Mouse (Mus musculus) hindbrain, embryonic 16.5 days (tissue): ENCODE measurements around the gene Chmp4b. TPM values are rescaled to one million over a fixed set of nuclear protein-coding genes. Genes with fewer than 3 reads are reported as not detected.

Source experiments
- ATAC-seq: fragments of 200-750 bp; cut with Nextera tagmentation; 2 replicates; pipeline ENCODE4 v1.8.0; 2017; ENCODE audit warnings: moderate TSS enrichment, moderate library complexity
- H3K27ac ChIP-seq: fragments of 300-500 bp; sonication (generic); 2 replicates; pipeline ENCODE4 v1.5.1; 2014; ENCODE audit warnings: low read depth, mild to moderate bottlenecking, control low read depth, low read length, moderate library complexity
- H3K27me3 ChIP-seq: fragments of 300-500 bp; sonication (generic); replicated peaks from 2 replicates; pipeline ENCODE4 v1.6.1; 2014; ENCODE audit warnings: low read length; ENCODE audit not compliant: control insufficient read depth, insufficient read depth
- H3K36me3 ChIP-seq: fragments of 300-500 bp; sonication (generic); 2 replicates; pipeline ENCODE4 v1.6.1; 2014; ENCODE audit warnings: mild to moderate bottlenecking, low read length, moderate library complexity, mixed read lengths; ENCODE audit not compliant: control insufficient read depth, insufficient read depth
- H3K4me1 ChIP-seq: fragments of 300-500 bp; sonication (generic); 2 replicates; pipeline ENCODE4 v1.6.1; 2014; ENCODE audit warnings: low read depth, low read length; ENCODE audit not compliant: control insufficient read depth, insufficient read depth
- H3K4me2 ChIP-seq: fragments of 300-500 bp; sonication (generic); 2 replicates; pipeline ENCODE4 v1.6.1; 2014; ENCODE audit warnings: mild to moderate bottlenecking, low read length, control low read depth, moderate library complexity
- H3K4me3 ChIP-seq: fragments of 300-500 bp; sonication (generic); 2 replicates; pipeline ENCODE4 v1.5.1; 2014; ENCODE audit warnings: mild to moderate bottlenecking, low read length, control low read depth, moderate library complexity
- H3K9ac ChIP-seq: fragments of 300-500 bp; sonication (generic); 2 replicates; pipeline ENCODE4 v1.6.1; 2014; ENCODE audit warnings: low read depth, mild to moderate bottlenecking, control low read depth, low read length, moderate library complexity
- H3K9me3 ChIP-seq: fragments of 300-500 bp; sonication (generic); 2 replicates; pipeline ENCODE4 v1.6.1; 2014; ENCODE audit warnings: mild to moderate bottlenecking, low read length, moderate library complexity; ENCODE audit not compliant: control insufficient read depth
- WGBS: fragments of 180-500 bp; shearing (Covaris S2); extraction: QIAGEN DNeasy Blood & Tissue Kit; methylation state at CpG from one replicate; pipeline ENCODE4 v1.1.7; 2014; 5-methylcytosine and 5-hydroxymethylcytosine counted together
- polyA plus RNA-seq: library from polyadenylated mRNA; unstranded; fragments of >200 nt; fragmentation: Nextera tagmentation; extraction: Ambion mirVana; gene quantifications from 2 replicates; pipeline ENCODE4 v1.2.1, GENCODE M21; 2015

The Chmp4b gene
- polyA plus RNA-seq, 1 experiment from 2014 or later = 32.2 TPM

GRCm38 (mm10) chr2:154735416-154735815, 83.9 kb downstream of the Chmp4b start:
- ATAC-seq = no peak
- peaks cover 7% of the 10 kb centered on the region; the same call in 1 of the 2 replicates for H3K4me1 ChIP-seq
- no peaks in the 10 kb centered on the region for H3K36me3 ChIP-seq
- WGBS = 46% methylated on average over 7 of the region's 7 CpGs
- no peaks in the 10 kb centered on the region for H3K9me3 ChIP-seq
- no peak overlapping the region for H3K4me3 ChIP-seq
- no peaks in the 10 kb centered on the region for H3K27me3 ChIP-seq
- no peak overlapping the region for H3K27ac ChIP-seq
- H3K4me2 ChIP-seq = no peak overlapping the region
- no peak overlapping the region for H3K9ac ChIP-seq

- H3K9ac ChIP-seq = no peak overlapping the region
- no peak for ATAC-seq
- 83% methylated on average over 7 of the region's 7 CpGs for WGBS
These were observed 84.5 kb downstream of the Chmp4b start for GRCm38 (mm10) chr2:154735986-154736385.

GRCm38 (mm10) chr2:154738621-154739020, 87.1 kb downstream of the Chmp4b start:
- 92% methylated on average over 5 of the region's 5 CpGs for WGBS
- peaks cover 5% of the 10 kb centered on the region; the same call in 1 of the 2 replicates for H3K4me1 ChIP-seq
- H3K4me3 ChIP-seq = no peak overlapping the region
- no peak overlapping the region for H3K9ac ChIP-seq
- no peak overlapping the region for H3K4me2 ChIP-seq
- ATAC-seq = no peak
- no peaks in the 10 kb centered on the region for H3K36me3 ChIP-seq
- H3K27ac ChIP-seq = no peak overlapping the region
- no peaks in the 10 kb centered on the region for H3K27me3 ChIP-seq
- no peaks in the 10 kb centered on the region for H3K9me3 ChIP-seq

More at GRCm38 (mm10) chr2:154735986-154736385, 84.5 kb downstream of the Chmp4b start:
- H3K4me3 ChIP-seq = no peak overlapping the region
- no peak overlapping the region for H3K4me2 ChIP-seq
- H3K36me3 ChIP-seq = no peaks in the 10 kb centered on the region
- no peak overlapping the region for H3K27ac ChIP-seq
- peaks cover 7% of the 10 kb centered on the region; the same call in 1 of the 2 replicates for H3K4me1 ChIP-seq
- no peaks in the 10 kb centered on the region for H3K9me3 ChIP-seq
- no peaks in the 10 kb centered on the region for H3K27me3 ChIP-seq

- Histone ChIP-seq H3K36me3 (no peaks in the 10 kb centered on the region), H3K4me2 (no peak overlapping the region), H3K4me3 (no peak overlapping the region), H3K9ac (no peak overlapping the region), H3K27me3 (no peaks in the 10 kb centered on the region), H3K27ac (no peak overlapping the region), H3K9me3 (no peaks in the 10 kb centered on the region), H3K4me1 (no peaks in the 10 kb centered on the region)
- WGBS = 73% methylated on average over 10 of the region's 10 CpGs
- no peak for ATAC-seq
These were observed 91.7 kb downstream of the Chmp4b start for GRCm38 (mm10) chr2:154742911-154743819.

- H3K9me3 ChIP-seq = no peaks in the 10 kb centered on the region
- no peak overlapping the region for H3K4me3 ChIP-seq
- 69% methylated on average over 4 of the region's 4 CpGs for WGBS
- no peak overlapping the region for H3K9ac ChIP-seq
- H3K4me2 ChIP-seq = no peak overlapping the region
- ATAC-seq = no peak
- H3K27me3 ChIP-seq = no peaks in the 10 kb centered on the region
- H3K27ac ChIP-seq = no peak overlapping the region
- H3K36me3 ChIP-seq = no peaks in the 10 kb centered on the region
- peaks cover under 1% of the 10 kb centered on the region for H3K4me1 ChIP-seq
These were observed 92.4 kb downstream of the Chmp4b start for GRCm38 (mm10) chr2:154743915-154744314.

Other genes starting within 250 kb of the Chmp4b start
- 14.0 and 15.1 TPM in 2 replicates for gene Snta1, start 243.6 kb upstream of the Chmp4b start, polyA plus RNA-seq
- gene Cbfa2t2, start 215.2 kb upstream of the Chmp4b start, polyA plus RNA-seq = 39.8 and 50.9 TPM in 2 replicates
- gene 1700003F12Rik, start 104.6 kb upstream of the Chmp4b start, polyA plus RNA-seq = 2.4 and 2.5 TPM in 2 replicates
- 0.47 and 0.50 TPM in 2 replicates for gene Actl10, start 99.9 kb upstream of the Chmp4b start, polyA plus RNA-seq
- 21.6 and 25.7 TPM in 2 replicates for gene Necab3, start 92.8 kb upstream of the Chmp4b start, polyA plus RNA-seq
- 5.0 and 8.0 TPM in 2 replicates for gene E2f1, start 81.8 kb upstream of the Chmp4b start, polyA plus RNA-seq
- gene Pxmp4, start 48.0 kb upstream of the Chmp4b start, polyA plus RNA-seq = 18.7 and 20.6 TPM in 2 replicates
- gene Zfp341, start 38.4 kb upstream of the Chmp4b start, polyA plus RNA-seq = 2.0 and 2.3 TPM in 2 replicates
- 0.35 and 0.82 TPM in 2 replicates for gene 4930519P11Rik, start 38.3 kb upstream of the Chmp4b start, polyA plus RNA-seq
- not detected in 2 replicates for gene Gm14214, start 118.3 kb downstream of the Chmp4b start, polyA plus RNA-seq
- 22.8 and 23.4 TPM in 2 replicates for gene Raly, start 139.4 kb downstream of the Chmp4b start, polyA plus RNA-seq
- gene a, start 139.7 kb downstream of the Chmp4b start, polyA plus RNA-seq = 1.0 and 1.1 TPM in 2 replicates
- 58.4 and 60.4 TPM in 2 replicates for gene Eif2s2, start 241.2 kb downstream of the Chmp4b start, polyA plus RNA-seq